Mouse (Mus musculus): ENCODE data around the gene Msrb3. TPM values are rescaled to one million over a fixed set of nuclear protein-coding genes. Genes with fewer than 3 reads are reported as not detected.
A peak's percentile ranks its signal among the peaks of the same experiment; 100 is the strongest.

The Msrb3 gene
- total RNA-seq, 2 experiments from 2014 or later: 0.07 to 0.40 TPM

DNA sequence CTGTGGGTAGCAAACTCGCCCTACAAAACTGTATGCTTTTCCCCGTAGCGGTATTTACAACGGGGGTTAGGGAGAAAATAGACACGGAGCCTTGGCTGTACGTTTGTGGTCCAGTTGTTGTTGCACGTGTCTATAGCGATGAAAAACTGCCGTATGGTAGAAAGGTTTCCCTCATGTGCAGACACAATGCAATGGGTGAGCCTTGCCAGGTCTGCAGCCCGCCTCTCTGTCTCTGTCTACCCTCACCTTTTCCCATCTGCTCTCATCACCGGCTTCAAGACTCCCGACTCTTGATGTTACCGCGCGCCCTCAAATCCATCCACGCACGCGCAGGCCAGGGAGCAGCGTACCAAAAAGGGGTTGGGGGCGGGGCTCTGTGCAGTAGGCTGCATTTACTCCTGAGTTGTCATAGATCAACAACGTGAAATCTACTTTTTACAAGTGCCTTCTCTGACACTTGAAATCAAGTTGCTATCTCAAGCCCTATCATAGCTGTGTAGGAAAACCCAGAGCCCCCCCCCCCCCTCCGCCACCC, 29.6 kb downstream of the Msrb3 start:
- no peak for ATAC-seq (ENCODE audit: poor library complexity, severe bottlenecking)

DNA sequence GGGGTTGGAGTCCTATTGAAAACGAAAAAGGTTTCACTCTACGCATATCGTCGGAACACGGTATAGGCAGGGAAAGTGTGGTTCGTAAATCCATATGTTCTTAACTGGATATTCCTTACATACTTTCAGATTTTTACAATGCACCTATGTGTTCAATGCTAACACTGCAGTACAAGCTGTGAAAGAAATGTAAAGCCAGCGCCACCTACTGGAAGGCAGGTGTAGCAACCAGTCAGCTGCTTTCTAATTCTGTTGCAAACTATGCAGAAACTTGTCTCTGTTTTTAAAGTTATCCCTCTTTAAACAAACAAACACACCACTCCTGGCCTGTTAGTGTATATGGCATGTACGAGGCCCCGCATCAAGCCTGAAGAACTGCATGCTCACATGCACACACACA, 34.5 kb downstream of the Msrb3 start:
- ATAC-seq (ENCODE audit: poor library complexity, severe bottlenecking): peak; percentile 98

DNA sequence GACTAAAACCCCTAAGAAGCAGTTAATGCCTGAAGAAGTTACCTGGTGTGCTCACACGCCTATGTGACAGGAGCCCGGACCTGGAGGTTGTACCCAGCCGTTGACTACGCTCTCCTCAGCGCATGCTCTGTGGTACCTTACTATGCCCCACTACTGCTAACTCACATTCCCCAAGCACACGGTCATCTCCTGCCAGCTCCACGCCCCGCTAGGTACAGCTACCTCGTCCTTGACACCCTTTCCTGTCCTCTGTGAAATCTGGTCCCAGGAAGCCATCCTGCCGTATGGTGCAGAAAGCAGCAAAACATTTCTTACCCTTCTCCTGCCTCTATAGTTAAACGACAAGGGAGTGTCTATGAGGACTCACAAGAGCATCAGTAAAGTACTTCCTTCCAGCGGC, 37.2 kb downstream of the Msrb3 start:
- ATAC-seq (ENCODE audit: poor library complexity, severe bottlenecking): no peak

DNA sequence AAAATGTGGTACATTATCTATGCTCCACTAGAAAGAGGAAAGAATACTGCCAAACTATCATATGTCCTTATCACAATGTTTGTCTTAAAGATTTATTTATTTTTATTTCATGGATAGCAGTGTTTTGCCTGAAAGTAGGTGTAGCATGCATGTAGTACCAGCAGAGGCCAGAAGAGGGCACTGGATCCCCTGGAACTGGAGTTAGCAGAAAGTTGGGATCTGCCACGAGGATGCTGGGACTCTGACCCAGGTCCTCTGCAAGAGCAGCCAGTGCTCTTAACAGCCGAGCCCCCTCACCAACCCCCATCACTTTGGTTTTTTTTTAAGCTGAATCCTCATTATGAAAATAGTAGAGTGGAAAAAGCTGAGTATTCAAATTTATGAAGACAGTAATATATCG, 37.7 kb downstream of the Msrb3 start:
- no peak for ATAC-seq (ENCODE audit: poor library complexity, severe bottlenecking)

DNA sequence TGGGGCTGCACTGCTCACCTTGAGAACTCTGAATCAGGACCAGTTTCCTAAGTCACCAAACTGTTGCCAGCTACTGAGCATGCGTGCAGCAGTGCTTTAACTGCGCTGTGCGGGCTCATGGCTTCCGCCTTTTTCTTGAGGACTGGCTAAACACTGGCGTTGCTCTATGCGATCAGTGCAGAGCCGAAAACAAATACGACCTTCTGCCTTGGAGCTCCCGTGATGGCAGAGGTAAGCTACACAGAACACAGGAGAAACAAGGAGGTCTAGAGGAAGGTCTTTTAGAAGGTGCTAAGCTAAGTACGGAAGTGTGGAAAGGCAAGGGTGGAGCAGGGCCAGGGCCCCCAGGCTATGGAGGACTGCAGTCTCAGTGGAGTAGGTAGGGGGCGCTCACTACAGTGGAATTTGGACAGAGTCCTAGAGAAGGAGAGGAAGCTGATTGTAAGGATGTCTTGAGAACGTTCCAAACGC, 41.3 kb downstream of the Msrb3 start:
- ATAC-seq (ENCODE audit: poor library complexity, severe bottlenecking): peak; percentile 95

DNA sequence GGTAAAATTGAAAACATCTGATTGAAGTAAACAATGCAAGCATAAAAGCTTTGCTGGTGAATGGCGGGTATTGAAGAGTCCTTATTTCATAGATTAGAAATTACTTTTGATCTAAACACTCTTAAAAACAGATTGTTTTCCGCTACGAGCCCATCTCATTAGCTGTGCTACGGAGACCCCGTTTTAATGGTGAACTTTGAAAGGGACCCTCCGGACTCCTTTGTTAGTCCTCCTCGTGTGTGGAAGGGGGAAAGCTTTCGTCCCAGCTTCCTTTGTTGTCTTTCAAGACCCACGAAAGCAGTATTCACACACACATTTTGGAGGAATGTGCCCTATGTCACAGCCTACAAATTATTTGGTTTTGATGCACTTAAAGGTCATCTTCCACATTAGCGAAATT, 44.6 kb downstream of the Msrb3 start:
- ATAC-seq (ENCODE audit: poor library complexity, severe bottlenecking): no peak

DNA sequence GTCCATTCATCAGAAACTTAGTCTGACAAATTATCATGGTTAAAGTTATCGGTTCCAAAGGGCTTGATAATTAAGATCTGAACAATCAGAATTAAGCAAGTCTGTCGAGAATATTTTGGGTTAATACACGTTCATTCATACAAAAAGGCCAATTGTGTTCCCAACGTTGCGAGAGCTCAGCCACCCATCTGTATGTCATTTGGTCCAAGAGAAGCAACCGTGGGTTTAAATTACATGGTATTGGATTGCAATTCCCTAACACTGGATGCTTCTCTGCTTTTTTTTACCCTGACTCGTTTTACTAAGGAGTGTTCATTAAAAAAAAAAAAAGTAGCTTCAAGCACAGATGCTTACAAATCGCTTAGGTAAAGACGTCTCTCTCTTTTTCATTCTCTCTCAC, 45.1 kb downstream of the Msrb3 start:
- no peak for ATAC-seq (ENCODE audit: poor library complexity, severe bottlenecking)

DNA sequence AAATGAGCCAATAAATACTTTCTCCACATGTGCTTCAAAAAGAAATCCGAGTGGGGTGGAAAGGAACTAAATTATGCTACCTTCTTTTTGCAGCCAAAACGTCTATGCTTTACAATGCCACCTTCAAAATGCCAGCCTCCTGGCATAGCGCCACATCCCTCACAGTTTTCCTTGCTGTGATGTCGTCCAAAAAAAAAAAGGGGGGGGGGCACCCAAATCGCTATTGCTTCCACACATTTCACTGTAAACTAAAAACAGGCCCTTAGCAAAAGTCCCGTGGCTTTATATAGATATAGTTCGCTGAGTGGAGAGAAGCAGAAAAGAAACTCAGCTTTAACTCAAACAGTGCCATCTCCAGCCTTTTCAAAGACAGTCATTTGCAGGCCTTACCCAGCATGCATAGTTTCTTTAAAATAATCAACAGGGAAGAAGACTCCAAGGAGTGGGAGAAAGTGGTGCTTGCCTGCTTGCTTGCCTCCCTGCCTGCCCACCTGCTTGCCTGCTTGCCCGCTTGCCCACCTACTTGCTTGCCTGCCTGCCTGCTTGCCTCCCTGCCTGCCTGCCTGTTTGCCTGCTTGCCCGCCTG, 47.6 kb downstream of the Msrb3 start:
- no peak for ATAC-seq (ENCODE audit: poor library complexity, severe bottlenecking)

DNA sequence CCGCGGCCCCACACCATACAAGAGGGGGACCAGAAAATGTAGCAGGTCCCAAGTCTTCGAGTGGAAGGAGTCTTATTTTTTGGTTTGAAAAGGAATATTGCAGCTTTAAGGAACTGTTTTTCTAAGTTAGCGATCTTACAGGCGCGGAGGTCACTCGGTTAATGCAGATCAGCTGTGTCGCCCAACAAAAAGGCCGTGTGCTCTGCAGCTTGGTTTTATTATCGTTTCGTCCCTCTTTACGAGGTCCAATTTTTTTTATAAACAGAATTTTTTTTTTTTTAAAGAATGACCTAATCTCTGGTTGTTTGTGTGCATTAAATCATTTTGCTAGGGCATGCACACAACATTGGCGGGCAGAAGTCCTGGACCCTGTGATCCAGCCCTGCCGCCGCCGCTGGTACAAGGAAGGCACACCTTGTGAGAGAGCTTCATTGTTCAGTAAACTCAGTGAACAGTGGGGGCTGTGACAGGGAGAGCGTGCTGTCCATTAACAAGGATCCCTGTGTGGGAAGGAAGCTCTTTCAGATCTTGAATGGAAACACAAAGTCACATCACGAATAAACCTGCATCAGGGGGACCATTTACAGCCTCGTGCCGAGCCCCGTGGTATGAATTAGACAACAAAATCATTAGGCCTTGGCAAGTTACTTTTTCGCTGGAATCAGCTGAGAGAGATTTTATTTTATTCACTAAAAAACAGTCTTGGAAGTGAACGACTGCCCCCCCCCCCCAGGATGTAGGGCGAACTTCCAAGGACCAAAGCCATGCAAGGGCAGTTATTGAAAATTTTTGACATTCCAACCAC, 48.3 kb downstream of the Msrb3 start:
- ATAC-seq (ENCODE audit: poor library complexity, severe bottlenecking): no peak

DNA sequence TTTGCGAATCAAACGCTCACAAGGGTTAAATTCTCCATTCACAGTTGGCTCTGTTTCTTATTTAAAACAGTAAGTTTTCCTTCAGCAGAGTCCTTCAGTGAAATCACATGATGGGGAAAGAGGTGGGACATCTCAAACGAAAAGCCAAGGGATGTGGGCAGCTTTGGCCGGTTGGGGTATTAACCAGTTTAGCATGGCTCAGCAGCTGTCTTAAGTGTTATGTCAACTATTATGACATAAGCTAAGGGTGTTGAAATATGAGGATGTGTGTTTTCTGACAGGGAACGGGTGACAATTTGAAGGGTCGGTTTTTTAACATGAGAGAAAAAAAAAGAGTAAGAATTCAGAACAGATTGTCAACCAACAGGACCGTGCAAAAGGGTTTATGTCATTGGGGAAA, 50.2 kb downstream of the Msrb3 start:
- ATAC-seq (ENCODE audit: poor library complexity, severe bottlenecking): peak; percentile 83

DNA sequence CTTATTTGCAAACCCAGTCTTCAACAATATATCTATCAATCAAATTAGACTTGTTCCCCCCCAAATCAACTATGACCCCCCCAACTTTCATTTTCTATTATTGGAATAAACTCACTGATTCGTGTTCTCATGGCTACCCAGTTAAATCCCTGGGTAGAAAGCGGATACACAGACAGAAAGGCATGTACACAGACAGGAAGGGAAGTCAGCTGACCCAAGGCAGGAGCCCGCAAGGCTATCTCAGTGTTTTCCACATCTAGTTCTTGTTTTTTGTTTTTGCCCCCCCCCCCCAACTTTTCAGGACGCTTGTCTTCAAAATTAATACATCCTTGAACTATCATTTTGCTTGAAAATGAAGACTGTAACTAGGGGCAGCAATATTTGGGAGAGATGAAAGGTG, 51.1 kb downstream of the Msrb3 start:
- ATAC-seq (ENCODE audit: poor library complexity, severe bottlenecking): peak; percentile 84

DNA sequence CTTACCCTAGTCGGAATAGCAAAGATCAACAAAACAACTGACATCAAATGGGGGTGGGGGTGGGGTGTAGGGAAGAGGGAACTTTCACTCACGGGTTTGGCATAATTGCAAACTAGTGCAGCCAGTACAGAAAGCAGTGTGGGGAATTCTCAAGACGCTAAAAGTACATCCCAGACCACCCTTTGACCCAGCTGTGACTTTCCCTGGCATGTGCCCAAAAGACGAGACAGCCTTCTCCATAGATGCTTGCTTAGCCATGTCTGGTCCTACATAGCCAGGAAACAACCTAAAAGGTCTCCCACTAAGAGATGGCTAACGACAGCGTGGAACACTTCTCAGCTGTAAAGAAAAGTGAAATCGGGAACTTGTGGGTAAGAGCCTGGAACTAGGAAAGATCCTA, 58.9 kb downstream of the Msrb3 start:
- ATAC-seq (ENCODE audit: poor library complexity, severe bottlenecking): peak; percentile 12; the same call in 1 of the 2 replicates

DNA sequence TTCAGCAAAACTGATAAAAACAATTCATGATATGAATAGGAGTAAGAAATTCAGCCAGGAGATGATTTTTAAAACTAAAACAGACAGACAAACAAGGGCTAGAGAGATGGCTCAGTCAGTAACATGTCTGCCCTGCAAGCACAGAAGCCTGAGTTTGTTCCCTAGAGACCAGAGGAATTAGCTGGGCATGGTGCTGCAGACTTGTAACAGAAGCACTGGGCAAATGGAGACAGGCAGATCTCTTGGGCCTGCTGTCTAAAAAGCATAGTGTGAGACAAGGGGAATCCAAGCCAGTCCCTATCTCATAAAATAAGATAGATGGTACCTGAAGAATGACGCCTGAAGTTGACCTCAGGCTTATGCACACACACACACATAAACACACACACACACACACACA, 64.4 kb downstream of the Msrb3 start:
- no peak for ATAC-seq (ENCODE audit: poor library complexity, severe bottlenecking)

DNA sequence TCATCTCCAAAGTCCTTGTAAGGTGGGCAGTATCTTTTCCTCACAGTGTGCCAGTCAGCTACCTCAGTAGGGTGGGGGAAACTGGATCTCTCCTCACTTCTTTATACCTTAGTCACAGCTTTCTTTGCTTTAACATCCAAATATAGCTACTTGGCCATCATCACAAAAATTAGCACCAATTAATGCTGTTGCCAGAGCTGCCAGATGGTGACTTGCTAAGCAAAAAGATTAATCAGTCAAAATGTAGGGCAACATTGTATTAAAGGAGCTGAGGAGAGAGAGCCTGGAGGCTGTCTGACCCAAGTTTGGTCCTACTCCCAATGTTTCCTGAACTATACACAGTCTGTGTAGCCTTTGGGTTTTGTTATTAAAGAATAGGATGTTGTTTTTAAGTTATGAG, 65.1 kb downstream of the Msrb3 start:
- no peak for ATAC-seq (ENCODE audit: poor library complexity, severe bottlenecking)

DNA sequence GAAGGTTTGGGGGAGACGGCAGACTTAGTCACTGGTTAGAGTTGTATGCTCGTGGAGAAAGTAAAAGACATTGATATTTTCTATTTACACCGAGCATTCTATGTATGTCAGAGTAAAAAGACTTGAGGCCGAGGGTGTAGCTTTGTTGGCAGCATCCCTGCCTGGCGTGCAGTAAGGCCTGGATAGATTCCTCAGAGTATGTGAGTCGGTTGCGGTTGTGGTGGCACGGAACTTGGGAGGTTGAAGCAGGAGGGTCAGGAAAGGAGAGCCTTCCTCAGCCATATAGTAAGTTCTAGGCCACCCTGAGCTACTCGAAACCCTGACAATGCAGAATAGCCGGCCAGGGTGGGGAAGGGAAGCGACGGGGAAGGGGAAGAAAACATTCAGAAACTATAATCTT, 71.1 kb downstream of the Msrb3 start:
- no peak for ATAC-seq (ENCODE audit: poor library complexity, severe bottlenecking)

DNA sequence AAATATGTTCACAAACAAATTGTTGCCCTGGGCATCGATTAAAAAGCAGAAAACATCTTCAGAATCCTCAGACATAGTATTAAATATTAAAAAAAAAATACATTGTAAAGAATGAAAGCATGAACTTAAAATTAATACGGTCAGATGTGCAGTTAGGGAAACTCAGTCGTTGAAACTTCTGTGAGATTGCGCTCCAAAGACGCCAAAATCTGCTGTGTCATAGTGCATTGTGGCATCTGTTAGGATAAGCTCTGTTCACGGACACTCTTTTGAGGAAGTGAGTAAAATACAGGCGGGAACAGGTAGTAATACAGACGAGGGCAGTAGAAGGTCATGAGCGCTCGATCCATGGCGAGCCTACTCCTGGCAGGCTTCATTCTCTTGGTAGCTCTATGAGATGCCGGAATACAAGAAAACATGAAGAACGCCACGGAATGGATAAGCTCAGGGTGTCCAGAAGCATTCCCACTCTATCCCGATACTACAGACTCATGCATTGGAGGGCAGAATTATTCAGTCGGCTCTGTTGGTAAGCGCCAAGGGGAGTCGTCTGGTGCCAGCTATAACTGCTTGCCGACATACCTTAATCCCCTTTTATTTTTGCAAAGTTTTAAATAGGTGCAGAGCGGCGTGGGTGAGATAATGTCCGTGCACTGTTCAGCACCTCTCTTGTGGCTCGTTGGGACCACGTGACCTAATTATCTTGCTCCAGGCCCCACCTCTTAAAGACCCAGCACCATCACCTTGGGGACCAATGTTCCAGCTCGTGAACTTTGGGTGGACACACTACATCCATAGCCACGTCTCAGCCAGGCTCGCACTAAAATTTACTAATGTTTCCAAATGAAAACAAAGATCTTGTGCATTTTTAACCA, 71.9 kb downstream of the Msrb3 start:
- ATAC-seq (ENCODE audit: poor library complexity, severe bottlenecking): peak; percentile 93

DNA sequence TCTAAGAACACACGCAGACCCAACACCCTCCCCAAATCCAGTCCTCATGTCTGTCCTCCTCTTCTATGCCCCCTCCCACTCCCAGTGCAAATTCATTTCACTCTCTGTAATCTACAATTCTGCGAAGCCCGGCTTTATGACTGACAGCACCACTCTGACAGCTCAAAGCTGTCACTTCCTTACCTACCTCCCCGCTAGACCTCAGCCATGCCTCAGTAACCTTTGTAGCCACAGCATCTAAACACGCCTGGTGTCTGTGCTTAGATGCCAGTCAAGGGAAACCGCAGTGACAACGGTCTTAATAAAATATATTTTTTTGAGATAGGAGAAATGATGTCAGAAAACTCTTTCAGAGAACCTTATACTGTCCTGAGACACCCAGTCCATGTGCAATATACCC, 72.5 kb downstream of the Msrb3 start:
- ATAC-seq (ENCODE audit: poor library complexity, severe bottlenecking): peak; percentile 33

DNA sequence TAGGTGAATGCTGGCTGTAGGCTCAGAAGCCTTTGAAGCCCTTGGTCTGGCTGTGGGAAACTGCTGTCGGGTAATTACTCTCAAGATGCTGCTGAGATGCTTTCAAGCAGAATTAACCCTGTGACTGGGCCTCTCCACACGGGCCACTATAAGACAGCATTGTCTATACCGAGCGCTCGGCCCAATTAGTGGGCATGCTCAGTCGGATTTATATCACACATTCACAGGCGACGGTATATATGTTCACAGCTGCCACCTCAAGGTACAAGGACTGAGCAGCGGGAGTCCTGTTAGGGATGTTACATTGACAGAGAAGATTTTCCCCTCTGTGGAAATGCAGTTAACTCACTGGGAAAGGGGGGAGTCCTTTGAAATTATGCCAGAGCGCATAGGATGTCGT, 73.3 kb downstream of the Msrb3 start:
- ATAC-seq (ENCODE audit: poor library complexity, severe bottlenecking): no peak

DNA sequence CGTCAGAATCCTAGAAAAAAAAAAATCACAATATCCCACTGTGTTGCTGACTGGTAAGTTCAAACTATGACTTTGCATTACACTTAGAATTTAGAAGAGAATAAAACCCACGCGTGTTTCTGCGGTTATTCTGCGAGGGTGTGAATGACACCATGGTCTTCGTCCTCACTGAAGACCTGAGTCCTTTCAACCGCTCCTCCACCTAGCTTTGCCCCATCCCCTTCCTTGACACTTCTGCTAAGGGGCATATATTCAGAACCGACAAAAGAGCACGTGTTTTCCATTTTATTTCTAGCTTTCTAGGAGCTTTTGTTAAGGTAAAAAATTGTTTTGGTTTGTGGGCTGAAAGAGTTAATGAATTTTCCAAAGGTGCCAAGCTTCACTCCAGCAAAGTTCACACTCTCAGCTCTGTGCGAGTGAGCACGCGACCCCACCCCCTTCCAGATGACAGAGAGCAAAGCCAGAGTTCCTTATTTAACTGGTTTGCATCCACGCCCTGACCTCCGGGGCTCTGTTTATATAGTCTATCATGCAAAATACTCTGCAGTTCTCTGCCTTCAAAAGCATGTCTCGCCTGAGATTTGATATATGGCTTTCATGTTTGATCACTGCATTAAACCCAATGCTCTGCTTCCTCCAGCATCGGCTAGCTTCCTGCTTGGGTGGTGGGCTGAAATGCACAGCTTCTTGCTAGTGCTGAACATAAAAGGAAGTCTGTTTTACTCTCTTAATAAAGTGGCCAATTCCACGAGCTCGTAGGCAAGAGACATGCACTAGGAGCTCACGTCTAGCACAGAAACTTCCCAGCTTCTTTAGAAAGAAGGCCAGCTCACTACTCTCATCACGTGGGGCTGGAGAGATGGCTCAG, 77.2 kb downstream of the Msrb3 start:
- ATAC-seq (ENCODE audit: poor library complexity, severe bottlenecking): peak; percentile 81

DNA sequence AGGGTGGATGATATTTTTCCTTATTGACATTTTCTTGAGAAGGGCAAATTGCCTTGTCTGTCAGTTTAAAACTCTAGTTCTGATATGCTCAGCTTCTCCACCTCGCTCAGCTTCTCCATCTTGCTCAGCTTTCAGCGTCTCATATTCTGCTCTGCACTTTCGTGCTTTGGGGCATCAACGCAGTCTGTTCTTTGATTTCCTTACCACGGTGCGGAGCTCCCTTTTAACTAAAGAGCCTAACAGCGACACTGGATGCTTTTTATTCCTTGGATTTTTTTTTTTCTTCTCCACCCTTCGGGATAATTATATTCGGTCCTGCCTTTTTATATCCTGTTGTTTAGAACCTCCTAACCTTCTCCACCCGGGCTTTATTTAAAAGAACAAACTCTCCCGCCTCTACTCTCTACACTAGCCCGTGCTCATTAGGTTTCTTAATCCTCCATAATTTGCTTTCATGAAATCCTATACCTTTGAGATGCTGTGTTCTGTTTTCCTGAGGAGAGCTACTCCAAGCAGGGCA, 78.1 kb downstream of the Msrb3 start:
- no peak for ATAC-seq (ENCODE audit: poor library complexity, severe bottlenecking)
